Mouse (Mus musculus): ENCODE measurements around the gene Tmem230. TPM values are rescaled to one million over a fixed set of nuclear protein-coding genes. Genes with fewer than 3 reads are reported as not detected.
A peak's percentile ranks its signal among the peaks of the same experiment; 100 is the strongest.

The Tmem230 gene
- polyA plus RNA-seq, 1 experiment from 2014 or later = 44.2 TPM

DNA sequence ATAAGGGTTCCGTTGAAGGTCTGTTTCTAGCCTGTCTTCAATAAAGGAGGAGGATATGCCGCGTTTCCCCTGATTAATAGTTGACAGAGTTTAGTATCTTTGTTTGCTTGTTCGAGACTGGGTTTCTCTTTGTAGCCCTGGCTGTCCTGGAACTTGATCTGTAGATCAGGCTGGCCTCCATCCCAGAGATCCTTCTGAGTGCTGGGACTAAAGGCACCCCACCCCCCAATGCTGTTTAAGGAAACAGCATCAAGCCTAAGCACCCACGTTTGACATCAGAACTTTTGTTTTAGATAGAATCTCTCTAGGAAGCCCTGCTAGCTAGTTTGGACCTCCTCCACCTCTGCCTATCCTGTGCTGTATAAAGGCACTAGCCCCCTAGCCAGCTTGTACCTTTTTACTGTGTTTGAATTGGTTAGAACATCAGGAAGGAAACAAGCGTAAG is 16.7 kb upstream of the Tmem230 start:
- WGBS (ENCODE audit: insufficient replicate concordance) = 19% methylated on average over 6 of the region's 6 CpGs
- H3K27ac ChIP-seq (ENCODE audit: low read depth, low read length) = no peak overlapping the region

DNA sequence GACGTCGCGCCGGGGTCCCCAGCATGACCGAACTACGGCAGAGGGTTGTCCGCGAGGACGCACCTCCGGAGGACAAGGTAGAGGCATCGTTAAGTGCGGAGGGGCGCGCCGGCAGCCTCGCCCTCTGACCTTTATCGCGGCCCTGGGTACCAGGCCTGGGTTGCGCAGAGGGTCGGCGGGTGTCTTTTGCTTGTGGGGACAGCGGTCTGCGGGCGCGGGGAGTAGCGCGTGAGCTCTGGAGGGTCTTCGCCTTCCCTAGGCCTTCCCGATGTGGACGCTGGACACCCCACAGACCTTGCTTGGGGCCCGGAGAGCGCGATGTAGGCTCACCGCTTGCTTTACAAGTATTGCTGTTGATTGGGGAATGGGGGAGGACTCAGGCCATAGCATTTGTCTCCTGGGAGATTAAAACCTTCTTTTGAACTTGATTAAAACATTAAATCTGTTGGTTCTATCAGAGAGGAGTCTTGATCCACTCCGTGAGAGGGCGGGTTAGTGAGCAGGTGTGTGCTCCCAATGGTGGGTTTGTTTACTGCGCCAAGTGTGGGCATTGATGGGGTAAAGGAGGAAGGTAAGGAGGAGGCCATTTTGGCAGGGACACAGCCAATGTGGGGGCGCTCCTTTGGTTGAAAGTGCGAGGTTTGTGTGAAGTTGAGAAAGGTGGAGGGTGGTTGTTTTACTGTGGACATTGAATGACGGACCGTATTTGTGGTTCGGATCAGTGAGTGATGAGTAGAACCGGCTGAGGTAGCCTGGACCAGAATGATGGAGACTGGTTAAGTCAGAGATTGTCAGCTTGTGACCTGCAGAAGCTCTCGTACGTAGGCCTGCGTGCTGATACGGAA is 16.0 kb upstream of the Tmem230 start:
- peak; percentile 69; the same call in 1 of the 2 replicates for ATAC-seq (replicated peaks; ENCODE audit: insufficient number of reproducible peaks, low FRiP score, low TSS enrichment)
- Histone ChIP-seq H3K36me3 (ENCODE audit: control insufficient read depth, insufficient read depth, low read length) (no peaks in the 10 kb centered on the region), H3K4me2 (peak overlapping the region; percentile 73), H3K9me3 (replicated peaks; ENCODE audit: control insufficient read depth, low read length) (no peaks in the 10 kb centered on the region), H3K9ac (ENCODE audit: low read depth, low read length) (peak overlapping the region; percentile 90), H3K4me1 (ENCODE audit: control insufficient read depth, insufficient read depth, low read length) (peaks cover 10% of the 10 kb centered on the region), H3K27ac (ENCODE audit: low read depth, low read length) (peak overlapping the region; percentile 75), H3K27me3 (ENCODE audit: control insufficient read depth, insufficient read depth, low read length) (no peaks in the 10 kb centered on the region), H3K4me3 (ENCODE audit: low read depth, low read length) (peak overlapping the region; percentile 91)
- WGBS (ENCODE audit: insufficient replicate concordance) = 1% methylated on average over 47 of the region's 47 CpGs

More for the DNA sequence above, 16.7 kb upstream of the Tmem230 start:
- no peak for ATAC-seq (replicated peaks; ENCODE audit: insufficient number of reproducible peaks, low FRiP score, low TSS enrichment)
- Histone ChIP-seq H3K36me3 (ENCODE audit: control insufficient read depth, insufficient read depth, low read length) (no peaks in the 10 kb centered on the region), H3K9me3 (replicated peaks; ENCODE audit: control insufficient read depth, low read length) (no peaks in the 10 kb centered on the region), H3K27me3 (ENCODE audit: control insufficient read depth, insufficient read depth, low read length) (no peaks in the 10 kb centered on the region), H3K9ac (ENCODE audit: low read depth, low read length) (peak overlapping the region; percentile 90), H3K4me1 (ENCODE audit: control insufficient read depth, insufficient read depth, low read length) (peaks cover 12% of the 10 kb centered on the region), H3K4me3 (ENCODE audit: low read depth, low read length) (peak overlapping the region; percentile 91), H3K4me2 (peak overlapping the region; percentile 73)

DNA sequence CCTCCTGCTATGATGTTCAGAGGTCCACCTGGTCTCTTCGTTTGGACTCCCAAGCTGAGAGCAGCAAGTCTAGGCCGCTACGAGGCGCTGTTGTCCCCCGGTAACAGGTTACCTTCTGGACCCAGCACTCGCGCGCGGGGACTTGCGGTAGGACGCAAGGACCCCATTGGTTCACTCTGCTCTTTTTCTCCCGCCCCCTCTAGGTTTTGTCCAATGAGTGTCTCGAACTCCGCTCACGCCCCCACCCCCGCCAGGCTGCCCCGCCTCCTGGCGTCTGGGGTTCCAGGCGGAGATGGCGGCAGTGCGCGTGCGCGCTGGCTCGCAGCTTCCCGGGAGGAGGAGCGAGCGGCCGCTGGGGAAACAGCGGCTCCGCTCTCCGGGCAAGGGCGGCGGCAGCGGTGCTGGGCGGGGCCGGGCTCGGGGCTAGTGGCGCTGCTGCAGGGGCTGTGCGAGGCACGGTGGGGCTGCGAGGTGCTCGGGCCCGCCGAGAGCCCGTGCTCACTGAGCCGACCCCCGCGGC is 15.3 kb upstream of the Tmem230 start, which contains the start of gene Cds2:
Cds2 (plus strand) TSS at position 270 of the 520 bp plus-strand sequence.
- peak within 1 kb of the TSS; percentile 75 for H3K27ac ChIP-seq (ENCODE audit: low read depth, low read length)
- H3K9me3 ChIP-seq (replicated peaks; ENCODE audit: control insufficient read depth, low read length) = no peaks in the 10 kb centered on the region
- H3K4me3 ChIP-seq (ENCODE audit: low read depth, low read length) = peak within 1 kb of the TSS; percentile 91
- peak within 1 kb of the TSS; percentile 73 for H3K4me2 ChIP-seq
- H3K9ac ChIP-seq (ENCODE audit: low read depth, low read length) = peak within 1 kb of the TSS; percentile 90
- no peaks in the 10 kb centered on the region for H3K36me3 ChIP-seq (ENCODE audit: control insufficient read depth, insufficient read depth, low read length)
- H3K27me3 ChIP-seq (ENCODE audit: control insufficient read depth, insufficient read depth, low read length) = no peaks in the 10 kb centered on the region
- WGBS (ENCODE audit: insufficient replicate concordance) = under 1% methylated on average over 48 of the region's 49 CpGs
- peaks cover 10% of the 10 kb centered on the region for H3K4me1 ChIP-seq (ENCODE audit: control insufficient read depth, insufficient read depth, low read length)
- ATAC-seq (replicated peaks; ENCODE audit: insufficient number of reproducible peaks, low FRiP score, low TSS enrichment) = peak; percentile 98

DNA sequence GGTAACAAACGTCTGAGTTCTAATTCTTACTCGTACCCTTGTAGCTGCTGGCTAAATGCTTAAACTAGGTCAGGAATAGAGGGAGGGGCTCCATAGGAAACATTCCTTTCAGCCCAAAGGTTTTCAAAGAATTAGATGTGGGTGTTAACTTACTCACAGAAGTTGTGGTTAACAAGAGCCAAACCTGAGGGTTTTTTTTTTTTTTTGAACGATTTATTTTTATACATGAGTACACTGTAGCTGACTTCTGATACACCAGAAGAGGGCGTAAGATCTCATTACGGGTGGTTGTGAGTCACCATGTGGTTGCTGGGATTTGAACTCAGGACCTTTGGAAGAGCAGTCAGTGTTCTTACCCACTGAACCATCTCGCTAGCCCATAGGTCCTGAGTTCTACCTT is 14.6 kb upstream of the Tmem230 start:
- ATAC-seq (replicated peaks; ENCODE audit: insufficient number of reproducible peaks, low FRiP score, low TSS enrichment) = no peak
- H3K9me3 ChIP-seq (replicated peaks; ENCODE audit: control insufficient read depth, low read length) = no peaks in the 10 kb centered on the region
- whole genome bisulfite sequencing (ENCODE audit: insufficient replicate concordance) = 66% methylated on average over 6 of the region's 6 CpGs
- H3K27me3 ChIP-seq (ENCODE audit: control insufficient read depth, insufficient read depth, low read length) = no peaks in the 10 kb centered on the region
- no peak overlapping the region for H3K4me2 ChIP-seq
- H3K27ac ChIP-seq (ENCODE audit: low read depth, low read length) = no peak overlapping the region
- no peaks in the 10 kb centered on the region for H3K36me3 ChIP-seq (ENCODE audit: control insufficient read depth, insufficient read depth, low read length)
- H3K9ac ChIP-seq (ENCODE audit: low read depth, low read length) = no peak overlapping the region
- H3K4me3 ChIP-seq (ENCODE audit: low read depth, low read length) = no peak overlapping the region
- H3K4me1 ChIP-seq (ENCODE audit: control insufficient read depth, insufficient read depth, low read length) = peaks cover 10% of the 10 kb centered on the region

DNA sequence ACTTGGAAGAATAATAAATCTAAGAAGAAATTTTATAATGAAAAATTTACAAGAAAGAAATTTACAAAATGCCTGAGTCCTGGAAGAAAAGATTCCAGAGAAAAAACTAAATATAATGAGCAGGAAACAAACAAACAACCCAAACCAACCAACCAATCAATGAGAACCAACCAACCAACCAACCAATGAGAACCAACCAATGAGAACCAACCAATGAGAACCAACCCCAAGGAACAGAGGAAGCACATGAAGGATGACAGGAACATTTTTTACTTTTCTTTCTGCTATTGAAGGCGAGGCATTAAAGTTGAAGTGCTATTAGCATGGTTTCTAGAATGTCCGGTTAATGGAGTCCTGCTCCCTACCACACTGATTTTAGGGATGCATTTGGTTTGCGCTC is 13.0 kb upstream of the Tmem230 start:
- H3K4me3 ChIP-seq (ENCODE audit: low read depth, low read length) = no peak overlapping the region
- H3K9me3 ChIP-seq (replicated peaks; ENCODE audit: control insufficient read depth, low read length) = no peaks in the 10 kb centered on the region
- no peaks in the 10 kb centered on the region for H3K36me3 ChIP-seq (ENCODE audit: control insufficient read depth, insufficient read depth, low read length)
- no peak overlapping the region for H3K9ac ChIP-seq (ENCODE audit: low read depth, low read length)
- H3K27me3 ChIP-seq (ENCODE audit: control insufficient read depth, insufficient read depth, low read length) = no peaks in the 10 kb centered on the region
- H3K27ac ChIP-seq (ENCODE audit: low read depth, low read length) = no peak overlapping the region
- no peak overlapping the region for H3K4me2 ChIP-seq
- WGBS (ENCODE audit: insufficient replicate concordance) = 94% methylated on average over 3 of the region's 3 CpGs
- peaks cover 10% of the 10 kb centered on the region for H3K4me1 ChIP-seq (ENCODE audit: control insufficient read depth, insufficient read depth, low read length)
- ATAC-seq (replicated peaks; ENCODE audit: insufficient number of reproducible peaks, low FRiP score, low TSS enrichment) = no peak

DNA sequence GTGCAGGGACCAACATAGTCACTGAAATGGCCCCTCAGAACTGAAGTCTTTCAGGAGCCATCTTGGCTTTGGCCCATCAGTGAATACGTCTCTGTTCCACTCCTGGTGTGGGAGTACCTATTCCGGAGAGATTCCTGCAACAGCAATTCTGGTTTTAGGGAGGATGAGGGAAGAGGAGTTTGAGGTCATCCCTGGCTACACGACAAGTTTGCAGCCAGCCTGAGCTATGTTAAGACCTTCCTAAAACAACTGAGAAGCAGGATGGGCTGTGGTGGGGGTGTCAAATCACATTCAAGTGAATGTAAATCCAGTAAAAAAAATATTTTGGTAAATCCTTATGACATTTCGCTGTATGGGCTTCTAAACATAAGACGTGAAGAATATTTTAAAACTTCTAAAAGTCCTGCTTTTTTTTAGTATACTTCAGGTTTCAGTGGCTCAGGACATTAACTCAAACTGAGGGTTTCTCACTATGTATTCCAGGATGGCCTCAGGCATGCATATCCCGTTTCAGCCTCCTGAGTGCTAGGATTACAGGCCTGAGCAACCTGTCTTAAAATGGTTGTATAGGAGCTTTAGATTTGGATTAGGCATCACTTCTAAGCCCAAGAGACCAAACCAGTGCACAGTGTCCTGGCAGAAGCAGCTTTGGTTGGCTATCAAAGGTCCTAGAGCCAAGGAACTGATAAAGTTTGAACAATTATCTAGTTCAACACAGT is 9.9 kb upstream of the Tmem230 start:
- Histone ChIP-seq H3K27me3 (ENCODE audit: control insufficient read depth, insufficient read depth, low read length) (no peaks in the 10 kb centered on the region), H3K4me3 (ENCODE audit: low read depth, low read length) (no peak overlapping the region), H3K36me3 (ENCODE audit: control insufficient read depth, insufficient read depth, low read length) (no peaks in the 10 kb centered on the region), H3K9me3 (replicated peaks; ENCODE audit: control insufficient read depth, low read length) (no peaks in the 10 kb centered on the region), H3K4me2 (no peak overlapping the region), H3K27ac (ENCODE audit: low read depth, low read length) (no peak overlapping the region), H3K9ac (ENCODE audit: low read depth, low read length) (no peak overlapping the region), H3K4me1 (ENCODE audit: control insufficient read depth, insufficient read depth, low read length) (no peaks in the 10 kb centered on the region)
- WGBS (ENCODE audit: insufficient replicate concordance) = 86% methylated on average over 6 of the region's 6 CpGs
- no peak for ATAC-seq (replicated peaks; ENCODE audit: insufficient number of reproducible peaks, low FRiP score, low TSS enrichment)

DNA sequence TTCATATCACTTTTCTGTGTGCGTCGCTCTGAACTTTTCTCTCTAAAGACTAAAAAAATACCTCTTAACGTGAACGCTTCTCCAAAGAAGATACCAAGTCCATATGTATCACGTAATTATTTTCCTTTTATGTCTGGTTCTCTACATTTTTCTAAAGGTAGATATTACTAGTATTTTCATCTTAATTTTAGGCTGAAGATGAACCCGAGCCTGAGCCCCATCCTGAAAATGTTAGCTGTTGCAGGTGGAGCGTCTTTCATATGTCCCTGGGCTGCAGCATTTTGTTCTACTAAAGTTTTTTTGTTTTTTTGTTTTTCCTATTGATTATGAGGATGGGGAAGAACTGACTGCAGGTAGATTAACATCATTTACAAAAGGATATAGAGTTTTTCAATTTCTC is 6.0 kb upstream of the Tmem230 start:
- Histone ChIP-seq H3K4me2 (peak overlapping the region; percentile 70), H3K36me3 (ENCODE audit: control insufficient read depth, insufficient read depth, low read length) (peaks cover 11% of the 10 kb centered on the region; the same call in 1 of the 2 replicates), H3K4me3 (ENCODE audit: low read depth, low read length) (peak overlapping the region; percentile 72), H3K9me3 (replicated peaks; ENCODE audit: control insufficient read depth, low read length) (no peaks in the 10 kb centered on the region), H3K9ac (ENCODE audit: low read depth, low read length) (peak overlapping the region; percentile 84), H3K4me1 (ENCODE audit: control insufficient read depth, insufficient read depth, low read length) (peaks cover 2% of the 10 kb centered on the region), H3K27ac (ENCODE audit: low read depth, low read length) (peak overlapping the region; percentile 82), H3K27me3 (ENCODE audit: control insufficient read depth, insufficient read depth, low read length) (no peaks in the 10 kb centered on the region)
- no peak for ATAC-seq (replicated peaks; ENCODE audit: insufficient number of reproducible peaks, low FRiP score, low TSS enrichment)
- 1% methylated on average over 7 of the region's 7 CpGs for WGBS (ENCODE audit: insufficient replicate concordance)

Measured in heart, embryonic 11.5 days (tissue).